Mouse (Mus musculus) adipocyte (in vitro differentiated cells): ENCODE results near the gene 2310033P09Rik.
"Not testable (repeated sequence)": the region's sequence is repeated elsewhere in the genome, so short reads cannot be mapped to it uniquely, and the experiment has no call there.

Experiments
- DNase-seq: peaks from one replicate; pipeline ENCODE4 v3.0.0-alpha.2; 2016; ENCODE audit warnings: low spot score

Gene 2310033P09Rik

DNA sequence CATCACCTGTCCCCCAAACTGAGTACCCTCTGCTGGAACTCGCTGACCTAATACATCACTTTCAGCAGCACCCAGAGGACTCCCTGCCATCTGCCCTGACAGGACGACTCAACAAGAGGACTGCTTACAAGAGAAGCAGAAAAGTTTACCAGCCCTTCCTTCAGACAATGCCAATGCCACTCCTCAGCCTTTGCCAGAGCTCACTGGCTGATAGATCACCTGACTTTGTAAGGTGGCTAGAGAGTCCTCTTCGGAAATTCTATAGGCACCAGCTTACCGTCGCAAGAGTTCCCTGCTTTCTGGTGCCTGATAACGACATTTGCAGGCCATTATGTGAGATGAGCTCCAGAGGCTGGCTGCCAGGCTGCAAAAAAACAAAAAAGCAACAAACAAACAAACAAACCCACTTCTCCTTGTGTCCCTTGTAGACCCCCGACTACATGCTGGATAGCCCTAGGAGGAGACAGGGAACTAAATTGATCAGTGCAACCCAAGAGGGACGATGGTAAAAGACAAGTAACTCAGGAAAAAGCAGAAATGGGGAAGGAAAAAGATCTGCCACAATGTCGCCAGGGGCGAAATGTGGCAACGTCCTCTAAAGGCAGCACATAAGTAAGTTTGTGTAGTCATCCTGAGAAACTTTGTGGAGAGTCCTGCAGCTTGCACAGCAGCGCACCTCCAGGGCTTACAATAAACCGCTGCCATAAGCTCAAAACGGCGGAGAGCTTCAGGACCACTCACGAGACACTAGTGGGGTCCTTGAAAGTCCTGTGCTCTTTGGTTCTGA, 6.7 kb upstream of the 2310033P09Rik start:
- DNase-seq: no peak

- DNase-seq: peak; percentile 92
Observed at GRCm38 (mm10) chr11:59202081-59202995, 5.8 kb upstream of the 2310033P09Rik start, which contains the start of gene Mrpl55. TSS of gene Mrpl55 (plus strand) at chr11:59202486.

DNA sequence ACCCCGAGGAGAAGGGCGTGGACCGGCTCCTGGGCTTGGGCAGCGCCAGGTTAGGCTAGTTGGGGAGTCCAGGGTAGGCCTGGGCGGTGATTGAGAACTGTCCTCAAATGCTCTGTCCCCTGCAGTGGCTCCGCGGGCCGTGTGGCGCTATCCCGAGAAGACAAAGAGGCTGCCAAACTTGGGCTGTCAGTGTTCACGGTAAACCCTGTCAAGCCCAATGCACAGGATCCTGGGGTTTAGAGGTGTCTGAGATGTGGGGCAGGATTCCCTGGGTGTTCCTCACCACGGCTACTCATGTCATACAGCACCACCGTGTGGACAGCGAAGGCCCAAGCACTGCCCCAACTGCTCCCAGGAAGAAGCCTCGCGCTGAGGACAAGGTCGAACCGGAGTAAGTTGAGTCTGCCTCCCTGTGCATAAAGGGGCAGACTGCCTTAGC, 901 bp downstream of the 2310033P09Rik start:
- DNase-seq: no peak

DNA sequence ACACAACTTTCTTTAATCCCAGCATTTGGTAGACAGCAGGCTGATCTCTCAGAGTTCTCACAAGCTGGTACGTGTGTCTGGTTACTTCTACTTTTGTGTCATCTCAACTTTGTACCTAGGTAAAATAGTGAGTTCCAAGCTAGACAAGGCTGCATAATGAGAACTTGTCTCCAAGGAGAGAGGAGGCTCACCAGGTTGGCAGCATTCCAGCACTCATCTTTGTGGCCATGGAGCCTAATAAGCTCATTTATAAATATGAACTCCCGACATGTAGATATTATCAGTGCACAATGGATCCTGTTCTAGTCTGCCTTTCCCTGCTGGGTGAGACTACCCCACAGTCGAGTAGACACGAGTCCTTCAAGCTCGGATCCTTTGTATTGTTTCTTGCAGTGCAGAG, 1.5 kb downstream of the 2310033P09Rik start:
- no peak for DNase-seq

DNA sequence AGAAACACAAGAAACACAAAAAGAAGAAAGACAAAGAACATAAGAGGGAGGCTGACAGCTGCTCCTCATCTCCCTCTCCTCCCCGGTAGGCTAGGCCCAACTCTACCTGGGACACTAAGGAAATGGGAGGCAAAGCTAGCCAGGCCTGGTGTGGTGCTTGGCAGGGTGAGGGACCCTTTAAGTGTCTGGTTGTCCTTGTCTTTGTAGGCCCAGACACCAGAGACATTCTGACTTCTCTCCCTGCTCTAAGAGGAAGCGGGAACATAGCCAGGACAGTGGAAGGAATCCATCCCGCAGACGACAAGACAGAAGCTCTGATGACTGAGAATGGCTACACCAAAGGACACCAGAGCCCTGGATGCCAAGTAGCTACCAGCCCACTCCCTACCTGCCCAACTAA, 1.9 kb downstream of the 2310033P09Rik start:
- no peak for DNase-seq

- DNase-seq: not testable (repeated sequence)
Observed at GRCm38 (mm10) chr11:59211561-59211960, 3.4 kb downstream of the 2310033P09Rik start.

GRCm38 (mm10) chr11:59212320-59212719, 4.2 kb downstream of the 2310033P09Rik start:
- not testable (repeated sequence) for DNase-seq

DNA sequence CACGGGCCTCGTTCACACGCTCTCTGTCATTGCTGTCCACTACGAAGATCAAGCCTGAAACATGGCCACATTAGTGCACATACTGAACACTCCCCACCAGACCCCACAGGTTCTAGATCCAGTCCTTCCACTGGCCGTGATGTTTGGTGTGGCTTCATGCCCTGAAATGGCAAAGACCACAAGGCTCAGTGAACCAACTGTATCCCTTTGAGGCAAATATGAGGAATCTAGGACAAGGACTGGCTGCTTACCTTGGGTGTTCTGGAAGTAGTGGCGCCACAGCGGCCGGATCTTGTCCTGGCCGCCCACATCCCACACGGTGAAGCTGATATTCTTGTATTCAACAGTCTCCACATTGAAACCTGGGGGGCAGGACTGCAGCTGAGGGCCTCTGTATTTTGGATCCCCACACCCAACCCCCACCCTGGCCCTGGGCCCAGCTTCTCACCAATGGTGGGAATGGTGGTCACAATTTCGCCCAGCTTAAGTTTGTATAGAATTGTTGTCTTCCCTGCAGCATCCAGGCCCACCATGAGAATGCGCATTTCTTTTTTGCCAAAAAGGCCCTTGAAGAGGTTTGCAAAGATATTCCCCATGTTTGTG, 4.9 kb downstream of the 2310033P09Rik start:
- DNase-seq: no peak

DNA sequence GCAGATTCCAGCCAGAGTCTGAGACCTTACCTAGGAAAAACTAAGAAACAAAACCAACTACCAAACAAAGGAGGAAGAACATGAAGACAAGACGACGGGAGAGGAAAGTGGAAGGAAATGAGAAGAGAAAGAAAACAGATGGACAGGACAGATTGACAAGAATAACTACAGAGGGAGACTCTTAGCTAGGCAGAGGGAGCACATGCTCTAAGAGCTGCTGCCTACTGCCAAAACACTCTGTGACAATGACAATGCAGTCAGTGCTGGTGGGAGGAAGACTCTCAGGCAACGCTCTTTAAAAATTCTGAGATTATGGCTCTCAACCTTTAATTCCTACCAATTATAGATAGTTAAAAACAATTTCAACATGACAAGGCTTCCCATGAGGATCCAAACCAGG, 8.8 kb downstream of the 2310033P09Rik start:
- no peak for DNase-seq

DNA sequence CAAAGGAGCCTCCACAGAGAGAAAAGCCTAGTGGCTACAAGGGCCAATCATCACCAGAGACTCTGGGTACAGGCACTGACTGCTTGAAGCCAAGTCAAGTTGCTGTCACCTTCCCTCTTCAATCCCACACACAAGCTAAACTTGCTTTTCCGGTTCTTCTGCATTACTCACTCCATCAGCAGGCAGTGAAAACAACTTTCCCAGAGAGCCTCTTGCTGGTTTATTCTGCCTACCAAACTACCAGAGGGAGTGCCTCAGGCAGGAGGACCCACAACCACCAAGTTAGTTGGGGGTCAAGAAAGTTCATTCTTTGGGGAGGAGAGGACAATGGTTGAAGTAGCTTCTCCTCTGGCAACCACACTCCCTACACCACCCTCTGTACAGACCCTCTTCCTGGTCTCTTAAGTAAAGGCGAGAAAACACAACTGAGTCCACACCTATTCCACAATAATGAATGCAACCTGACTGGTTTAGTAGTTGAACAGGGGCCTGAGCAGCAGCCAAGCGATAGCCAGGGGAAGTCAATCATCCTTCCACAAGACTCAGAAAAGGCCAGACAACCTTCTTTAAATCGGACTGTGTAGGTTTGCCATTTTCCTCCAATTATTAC, 10.4 kb downstream of the 2310033P09Rik start:
- no peak for DNase-seq

DNA sequence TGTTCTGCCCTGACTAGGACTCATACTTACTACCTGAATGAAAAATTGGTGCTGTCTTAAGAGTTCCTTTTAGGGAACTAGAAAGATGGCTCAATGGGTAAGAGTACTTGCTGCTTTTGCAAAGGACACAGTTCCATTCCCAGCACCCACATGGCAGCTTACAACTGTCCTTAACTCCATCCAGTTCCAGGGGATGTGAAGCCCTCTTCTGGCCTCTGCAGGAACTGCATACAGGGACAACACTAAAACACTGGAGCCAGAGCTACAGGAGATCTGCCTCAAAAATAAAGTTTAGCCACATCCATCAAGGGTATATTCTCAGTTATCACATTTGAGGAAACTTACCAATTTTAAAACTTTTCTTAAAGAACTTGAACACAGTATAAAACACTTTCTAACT, 10.9 kb downstream of the 2310033P09Rik start:
- DNase-seq: peak; percentile 35

- no peak for DNase-seq
Observed at GRCm38 (mm10) chr11:59221604-59222003, 13.5 kb downstream of the 2310033P09Rik start.

- DNase-seq: no peak
Observed at GRCm38 (mm10) chr11:59222306-59222705, 14.2 kb downstream of the 2310033P09Rik start.

- DNase-seq: no peak
Observed at GRCm38 (mm10) chr11:59224025-59224424, 15.9 kb downstream of the 2310033P09Rik start.

DNA sequence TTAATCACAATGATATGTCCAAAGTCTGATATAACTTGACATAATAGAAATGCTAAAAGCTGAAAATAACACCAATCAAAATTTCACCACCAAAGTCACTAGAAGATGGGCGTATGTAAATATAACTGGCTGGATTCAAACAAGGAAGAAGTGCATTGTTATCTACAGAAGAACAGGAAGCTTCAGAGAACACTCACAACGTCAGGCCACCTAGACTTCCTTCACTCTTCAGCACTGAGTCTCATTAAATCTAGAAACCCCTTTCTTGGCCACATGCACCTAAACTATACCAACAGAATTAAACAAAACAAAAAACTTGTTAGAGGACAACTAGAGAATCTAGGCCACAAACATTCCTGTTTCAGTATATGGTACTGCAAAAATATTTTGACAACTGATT, 16.3 kb downstream of the 2310033P09Rik start:
- DNase-seq: no peak

DNA sequence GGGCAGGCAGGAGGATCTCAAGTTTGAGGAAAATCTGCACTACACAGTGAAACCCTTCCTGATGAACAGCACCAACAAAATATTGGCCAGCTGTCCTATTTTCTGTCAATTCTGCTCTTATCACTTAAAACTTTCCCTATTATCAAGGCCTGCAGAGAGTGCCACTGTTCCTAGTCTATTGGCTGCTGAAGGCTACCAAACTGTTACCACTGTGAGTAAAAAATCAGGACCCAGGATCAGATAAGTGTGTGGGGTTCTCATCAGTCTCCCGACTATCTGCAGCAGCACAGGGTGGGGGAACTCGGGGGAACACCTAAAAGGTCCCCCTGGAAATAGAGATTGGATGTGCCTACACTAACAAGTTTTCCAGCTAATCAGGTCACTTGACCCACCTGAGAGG, 17.0 kb downstream of the 2310033P09Rik start:
- DNase-seq: no peak

DNA sequence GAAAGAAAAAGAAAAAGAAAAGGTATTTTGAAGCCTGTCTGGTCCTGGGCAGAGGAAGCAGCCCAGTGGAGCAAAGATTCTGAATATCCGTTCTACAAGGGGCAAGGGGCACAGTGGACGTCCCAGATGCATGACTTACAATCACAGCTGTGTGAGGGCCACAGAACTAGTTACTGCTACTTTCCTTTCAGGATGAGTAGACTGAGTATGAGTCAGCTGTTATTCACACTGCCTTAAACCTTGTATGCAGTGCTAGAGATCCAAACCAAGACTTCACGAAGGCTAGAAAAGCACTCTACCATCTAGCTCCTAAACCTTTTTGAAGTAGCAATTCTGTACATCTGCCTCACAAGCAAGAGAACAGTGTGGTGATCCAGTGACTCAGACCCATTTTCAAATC, 18.1 kb downstream of the 2310033P09Rik start:
- peak; percentile 35 for DNase-seq

GRCm38 (mm10) chr11:59226787-59227603, 18.9 kb downstream of the 2310033P09Rik start:
- DNase-seq: peak; percentile 71

DNA sequence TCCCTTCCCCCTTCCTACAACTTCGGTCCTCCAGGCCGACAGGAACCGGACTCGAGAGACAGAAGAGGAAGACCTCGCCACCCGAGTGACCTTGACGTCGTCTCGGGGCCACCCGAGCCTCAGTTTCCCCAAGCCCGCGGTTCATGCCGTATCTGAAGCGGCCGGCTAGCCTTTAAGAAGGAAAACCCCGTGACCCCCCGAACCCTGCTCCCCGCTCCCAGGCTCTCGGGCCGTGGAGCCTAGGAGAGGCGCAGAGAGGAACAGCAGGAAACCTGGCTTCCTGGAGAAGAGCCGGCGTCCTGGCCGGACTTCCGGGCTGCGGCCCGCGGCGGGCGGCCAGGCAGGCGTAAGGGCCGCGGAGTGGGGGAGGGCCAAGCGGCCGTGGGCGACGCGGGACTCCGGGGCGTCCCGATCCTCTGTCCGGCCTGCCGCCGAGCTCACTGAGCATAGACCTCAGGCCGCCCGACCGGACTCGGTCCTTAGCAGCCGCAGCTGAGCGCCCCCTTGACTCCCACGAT, 19.5 kb downstream of the 2310033P09Rik start:
- DNase-seq: peak; percentile 30

DNA sequence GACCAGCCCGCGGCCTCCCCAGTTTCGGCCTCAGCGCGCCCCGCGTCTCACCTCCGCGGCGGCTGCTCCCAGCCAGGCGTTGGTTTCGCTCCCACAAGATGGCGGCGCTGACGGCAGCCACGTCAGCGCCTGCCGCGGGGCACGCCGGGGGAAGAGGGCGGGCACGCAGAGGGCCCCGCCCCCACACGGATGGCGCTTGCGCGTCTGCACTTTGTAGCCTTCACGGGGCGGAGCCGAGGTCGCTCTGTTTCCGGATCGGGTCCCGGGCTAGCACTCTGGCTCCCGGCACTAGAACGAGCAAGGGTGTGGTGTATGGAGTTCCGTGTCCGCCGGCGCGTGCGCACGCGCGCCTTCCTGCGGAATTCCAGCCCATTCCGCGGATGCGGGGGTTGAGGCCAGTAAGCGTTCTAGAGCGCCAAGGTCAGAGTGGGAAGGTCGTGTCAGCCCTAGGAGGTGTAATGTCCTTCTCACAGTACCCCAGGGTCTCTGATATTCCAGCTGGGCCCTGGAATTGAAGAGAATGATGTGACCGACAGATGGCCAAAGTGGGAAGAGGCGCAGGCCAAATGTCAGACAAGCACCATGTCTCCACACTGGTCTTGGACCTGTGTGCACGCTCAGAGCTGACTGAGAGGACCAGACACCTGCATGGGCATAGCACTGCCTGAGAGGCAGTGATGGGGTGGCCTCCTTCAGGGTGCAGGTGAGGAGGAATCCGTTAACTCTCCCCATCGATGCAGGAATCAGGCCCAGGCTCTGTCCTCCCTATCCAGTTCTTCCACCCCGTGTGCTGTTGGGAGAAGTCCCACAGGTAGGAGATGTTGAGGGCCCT, 20.2 kb downstream of the 2310033P09Rik start, which contains the start of gene Arf1:
Gene Arf1 (minus strand): TSS at position 149 of the 832 bp plus-strand sequence.
- DNase-seq: peak; percentile 96
